Mouse (Mus musculus) cerebellum, postnatal 25 days (tissue): ENCODE measurements at regions not wholly inside any gene's neighbourhood (a gene's known extent, or its start where the extent isn't known, plus 50 kb on each side); places are given as distances from the start of the nearest gene placed in this dataset.

Experiments used
- DNase-seq, 2 experiments: peaks; one replicate each; pipeline ENCODE4 v3.0.0; 2021; ENCODE audit warnings: mixed read lengths in 2 of 2

GRCm38 (mm10) chr13:112003445-112003844 is 194.7 kb upstream of the Map3k1 start:
- peak in 1 of 2 experiments; percentile 16 for DNase-seq

DNA sequence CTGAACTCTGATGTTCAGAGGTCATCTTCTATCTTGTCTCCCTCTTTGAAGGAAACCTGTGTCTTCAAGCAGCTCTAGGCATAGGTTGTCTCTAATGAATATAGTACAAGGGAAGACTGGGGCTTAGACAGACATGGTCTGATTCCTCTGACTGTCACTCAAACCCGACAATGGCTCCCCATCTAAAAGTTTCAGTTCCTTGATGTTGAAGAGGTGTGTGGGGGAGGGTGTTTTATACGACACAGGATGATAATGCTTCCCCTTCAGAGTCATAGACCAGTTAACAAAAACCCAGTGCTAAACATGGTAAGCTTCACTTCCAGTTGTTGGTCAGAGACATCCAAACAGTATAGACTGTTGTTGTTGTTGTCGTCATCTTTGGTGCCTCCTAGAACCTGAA is 195.3 kb upstream of the Map3k1 start:
- DNase-seq, result no peak

DNA sequence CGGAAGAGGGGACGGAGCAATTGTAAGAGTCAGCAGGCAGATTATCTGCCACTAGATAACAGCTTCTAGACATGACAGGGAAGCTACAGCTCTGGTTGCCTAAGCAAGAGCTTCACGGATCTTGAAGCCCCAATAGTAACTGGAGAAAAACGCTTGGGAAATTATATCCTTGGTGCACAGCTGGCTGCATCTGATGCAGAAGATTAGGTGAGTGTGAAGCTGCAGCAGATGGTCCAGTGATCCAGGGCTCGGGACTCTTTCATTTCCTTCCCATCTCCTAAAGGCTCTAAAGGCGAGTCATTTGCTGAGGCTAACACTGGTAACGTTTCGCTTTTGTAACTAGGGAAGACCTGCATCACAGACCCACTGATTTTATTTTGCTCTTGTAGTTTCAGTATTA is 196.6 kb upstream of the Map3k1 start:
- DNase-seq, result no peak

DNA sequence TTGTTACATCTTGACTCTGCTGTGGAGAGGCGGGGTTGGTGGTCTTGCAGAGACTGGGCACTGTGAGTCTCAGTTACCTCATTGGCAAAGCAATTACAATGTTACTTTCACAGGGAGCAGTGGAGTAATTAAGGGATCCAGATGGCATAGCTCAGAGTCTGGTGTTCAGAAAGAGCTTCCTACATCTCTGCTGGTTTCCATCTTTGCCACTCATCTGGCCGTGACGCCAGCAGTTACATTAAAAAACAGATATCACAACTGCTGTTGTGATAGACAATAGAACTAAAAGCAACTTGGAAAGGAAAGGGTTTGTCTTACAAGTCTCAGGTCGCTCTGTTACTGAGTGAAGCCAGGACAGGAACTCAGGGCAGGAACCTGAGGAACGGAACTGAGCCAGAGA is 200.0 kb upstream of the Map3k1 start:
- DNase-seq, result no peak

GRCm38 (mm10) chr13:112009288-112009687 is 200.5 kb upstream of the Map3k1 start:
- DNase-seq, result no peak

- DNase-seq, result no peak
These were observed 201.7 kb upstream of the Map3k1 start for GRCm38 (mm10) chr13:112010464-112010863.

DNA sequence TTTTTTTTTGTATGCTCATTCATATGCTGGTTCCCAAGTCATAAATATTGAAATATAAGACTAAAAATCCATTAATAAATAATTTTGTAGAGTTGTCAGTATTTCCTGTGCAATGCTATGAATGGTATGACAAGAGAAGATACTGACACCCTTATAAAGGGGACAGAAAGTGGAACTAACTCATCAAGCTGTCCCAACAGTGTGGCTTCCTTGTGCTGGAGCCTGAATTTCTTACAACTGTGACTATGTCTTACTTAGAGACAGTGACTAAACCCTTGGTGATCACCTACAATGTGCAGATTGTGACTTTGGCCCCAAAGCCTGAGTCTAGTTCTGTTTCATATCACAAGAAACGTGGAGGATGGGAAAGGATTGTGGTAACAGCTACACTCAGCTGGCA is 203.8 kb upstream of the Map3k1 start:
- no peak for DNase-seq

GRCm38 (mm10) chr13:112015083-112015482 is 206.3 kb upstream of the Map3k1 start:
- DNase-seq, result no peak

DNA sequence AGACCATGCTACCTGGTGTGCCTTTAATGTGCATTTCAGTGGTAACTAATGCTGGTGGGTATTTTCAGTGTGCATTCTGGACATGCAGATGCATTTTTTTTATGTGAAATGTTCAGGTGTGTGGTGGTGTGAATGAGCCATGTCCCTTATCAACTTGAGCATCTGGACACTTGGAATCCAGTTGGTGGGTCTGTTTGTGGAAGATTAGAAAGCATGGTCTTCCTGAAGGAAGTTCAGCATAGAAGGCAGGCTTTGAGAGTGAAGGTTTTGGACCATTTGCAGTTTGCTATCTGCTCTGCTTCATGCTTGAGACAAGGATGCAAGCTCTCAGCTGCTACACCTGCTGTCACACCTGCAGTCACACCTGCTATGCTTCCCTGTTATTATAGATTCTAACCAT is 207.5 kb upstream of the Map3k1 start:
- DNase-seq, result no peak

DNA sequence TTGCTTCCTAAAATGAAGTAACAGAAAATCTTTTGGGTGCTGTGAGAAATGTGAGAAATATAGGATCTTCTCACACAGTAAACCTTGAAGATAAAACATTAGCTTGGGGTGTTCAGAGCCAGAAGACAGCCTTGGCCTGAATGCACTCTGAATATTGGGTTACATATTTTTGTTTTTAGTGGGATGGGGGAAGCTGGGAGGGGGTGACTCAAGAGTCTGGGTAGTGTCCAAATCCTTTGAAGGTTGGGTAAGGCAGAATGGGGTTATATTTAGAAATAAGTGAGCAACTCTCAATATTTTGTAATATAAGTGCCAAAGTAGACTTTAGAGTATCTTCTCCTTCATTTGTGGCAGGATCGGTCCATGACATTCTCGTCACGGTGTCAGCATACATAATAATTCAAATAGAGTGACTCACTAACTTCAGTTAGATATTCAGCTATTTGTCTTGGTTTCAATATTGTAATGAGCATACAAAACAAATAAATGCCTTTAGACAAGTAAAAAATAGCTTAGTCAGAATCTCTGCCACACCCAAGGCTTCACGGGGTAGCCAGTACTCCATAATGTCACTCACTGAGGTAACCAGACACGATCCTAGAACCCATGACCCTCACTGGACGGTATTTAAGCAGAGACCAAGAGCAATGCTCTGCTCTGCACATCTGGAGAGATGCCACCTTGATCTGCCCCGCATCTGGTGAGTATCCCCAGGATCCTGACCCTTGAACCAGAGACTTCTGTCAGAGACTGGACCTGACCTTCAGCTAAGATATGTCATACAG is 209.9 kb upstream of the Map3k1 start:
- DNase-seq, result no peak

DNA sequence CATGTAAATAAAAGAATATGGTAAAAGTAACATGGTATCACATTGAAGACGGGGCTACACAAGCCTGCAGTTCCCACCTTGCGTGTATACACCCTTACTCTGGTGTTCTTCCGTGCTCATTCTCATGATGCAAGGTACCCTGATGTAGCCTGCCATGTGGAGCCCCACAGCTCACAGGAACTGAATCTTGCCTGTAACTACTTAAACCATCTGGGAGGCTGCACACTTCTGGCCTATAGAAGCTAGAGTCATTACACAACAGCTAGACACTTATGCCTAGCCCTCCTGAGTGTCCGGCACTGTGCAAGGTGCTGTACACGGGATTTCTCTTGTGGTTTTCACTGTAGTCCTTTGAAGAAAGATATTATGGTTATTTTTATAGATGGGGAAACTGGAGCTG is 210.8 kb upstream of the Map3k1 start:
- no peak for DNase-seq

GRCm38 (mm10) chr13:112023171-112023570 is 214.4 kb upstream of the Map3k1 start:
- DNase-seq, result no peak

DNA sequence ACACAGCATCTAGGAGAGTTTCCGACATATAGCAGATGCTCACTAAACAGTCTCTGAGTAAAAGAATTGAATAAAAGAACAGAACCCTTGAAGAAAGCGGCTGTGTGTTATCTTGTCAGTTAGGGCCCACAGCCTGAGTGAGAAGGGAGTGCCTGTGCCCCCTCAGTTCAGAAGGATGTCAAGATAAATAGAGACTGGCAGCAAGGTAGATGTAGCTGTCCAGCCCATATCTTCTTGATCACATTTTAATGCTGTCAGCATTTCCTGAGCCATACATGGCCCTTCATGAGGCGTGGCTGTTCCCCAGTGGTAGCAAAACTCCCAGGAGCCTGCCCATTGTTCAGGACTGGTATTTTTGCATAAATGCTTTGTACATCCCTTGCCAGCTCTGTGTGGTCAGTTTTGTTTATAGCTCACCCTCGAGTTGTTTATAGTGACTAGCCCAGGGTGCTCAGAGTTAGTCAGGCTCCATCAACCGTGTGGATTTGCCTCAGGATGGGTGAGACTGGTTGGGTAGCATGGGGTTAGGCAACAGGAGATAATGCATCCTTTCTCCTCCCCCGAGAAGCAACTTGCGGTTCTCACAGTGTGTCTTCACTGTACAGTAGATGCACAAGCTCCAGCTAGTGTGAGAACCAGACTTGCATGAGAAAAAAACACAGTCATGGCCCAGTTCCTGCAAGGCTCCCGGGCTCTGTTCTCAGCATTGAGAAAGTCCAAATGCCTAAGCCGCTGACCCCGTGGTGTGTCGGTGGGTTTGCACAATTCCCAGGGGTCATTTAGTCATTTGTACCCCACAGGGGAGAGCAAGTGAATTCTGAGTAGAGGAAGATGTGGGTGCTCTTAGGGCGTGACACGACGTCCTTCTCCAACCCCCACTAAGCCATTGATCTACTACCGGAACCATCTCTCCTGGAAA is 216.1 kb upstream of the Map3k1 start:
- peak in 1 of 2 experiments; percentile 2 for DNase-seq

GRCm38 (mm10) chr13:112025586-112025950 is 216.8 kb upstream of the Map3k1 start:
- DNase-seq, result no peak

- peak in 1 of 2 experiments; percentile 1 for DNase-seq
These were observed 218.9 kb upstream of the Map3k1 start for GRCm38 (mm10) chr13:112027736-112028135.

DNA sequence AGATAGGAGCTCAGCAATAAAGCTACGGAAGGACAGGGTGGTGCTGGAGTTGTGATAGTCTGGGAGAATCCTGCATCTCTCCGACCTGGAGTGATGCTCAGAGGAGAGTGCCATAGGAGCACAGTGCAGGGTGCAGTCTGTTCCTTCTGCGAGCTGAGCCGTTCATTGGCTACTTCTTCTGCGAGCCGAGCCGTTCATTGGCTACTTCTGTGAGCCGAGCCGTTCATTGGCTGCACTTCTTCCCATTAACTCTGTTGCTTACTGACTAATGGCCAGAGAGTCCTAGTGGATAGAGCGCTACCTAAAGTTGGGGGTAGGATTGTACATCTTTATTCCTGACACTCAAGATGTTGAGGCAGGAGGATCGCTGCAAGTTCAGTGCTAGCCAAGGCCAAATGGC is 222.3 kb upstream of the Map3k1 start:
- no peak for DNase-seq

- peak in 1 of 2 experiments; percentile 1 for DNase-seq
These were observed 223.0 kb upstream of the Map3k1 start for GRCm38 (mm10) chr13:112031631-112032320.

- DNase-seq, result no peak
These were observed 229.1 kb upstream of the Map3k1 start for GRCm38 (mm10) chr13:112037731-112038380.

- no peak for DNase-seq
These were observed 229.9 kb upstream of the Map3k1 start for GRCm38 (mm10) chr13:112038556-112039304.

- no peak for DNase-seq
These were observed 230.8 kb upstream of the Map3k1 start for GRCm38 (mm10) chr13:112039422-112040145.

DNA sequence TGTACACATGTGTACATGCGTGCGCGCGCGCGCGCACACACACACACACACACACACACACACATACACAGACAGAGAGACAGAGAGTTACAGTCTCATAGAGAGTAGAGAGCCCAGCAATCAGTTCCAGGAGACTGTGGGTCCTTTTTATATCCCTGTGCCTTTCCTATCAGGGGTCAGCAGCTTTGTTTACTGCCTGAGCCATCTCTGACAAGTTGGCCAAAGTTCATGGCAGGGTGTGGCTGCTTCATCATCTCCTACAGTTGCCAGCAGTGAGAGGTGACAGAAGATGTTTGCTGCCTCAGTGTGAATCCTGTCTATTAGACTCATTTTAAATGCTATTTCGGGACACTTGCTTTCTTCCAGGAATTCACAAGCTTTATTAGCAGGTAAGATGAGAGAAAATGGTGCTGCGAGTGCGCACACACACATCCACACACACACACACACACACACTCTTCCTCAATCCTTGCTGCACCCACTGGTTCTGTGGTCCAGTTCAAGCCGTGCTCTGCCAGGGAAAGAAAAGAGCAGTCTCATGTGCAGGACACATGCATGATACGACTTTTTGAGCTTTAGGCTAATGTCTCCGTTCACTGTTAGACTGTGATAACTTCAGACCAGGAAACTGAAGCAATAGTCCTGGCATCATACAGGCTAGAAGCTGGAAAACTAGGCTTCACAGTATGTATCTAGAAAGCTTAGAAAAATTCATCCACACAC is 234.9 kb upstream of the Map3k1 start:
- DNase-seq, result no peak
